Mouse (Mus musculus) kidney, embryonic 16.5 days (tissue): ENCODE results near the gene Arhgap22. TPM values are rescaled to one million over a fixed set of nuclear protein-coding genes. Genes with fewer than 3 reads are reported as not detected.

ENCODE experiments used
- ATAC-seq: fragments of 200-750 bp; cut with Nextera tagmentation; 2 replicates; pipeline ENCODE4 v1.8.0; 2017; ENCODE audit warnings: moderate TSS enrichment; ENCODE audit not compliant: low FRiP score, low TSS enrichment
- H3K27ac ChIP-seq: fragments of 300-500 bp; sonication (generic); 2 replicates; pipeline ENCODE4 v1.5.1; 2014; ENCODE audit warnings: low read length
- H3K27me3 ChIP-seq: fragments of 300-500 bp; sonication (generic); 2 replicates; pipeline ENCODE4 v1.6.1; 2014; ENCODE audit warnings: low read length, control low read depth, mixed read lengths; ENCODE audit not compliant: insufficient read depth
- H3K36me3 ChIP-seq: fragments of 300-500 bp; sonication (generic); 2 replicates; pipeline ENCODE4 v1.6.1; 2014; ENCODE audit warnings: low read length, control low read depth, mixed read lengths; ENCODE audit not compliant: insufficient read depth
- H3K4me1 ChIP-seq: fragments of 300-500 bp; sonication (generic); 2 replicates; pipeline ENCODE4 v1.6.1; 2014; ENCODE audit warnings: low read length, control low read depth, mixed read lengths; ENCODE audit not compliant: insufficient read depth
- H3K4me2 ChIP-seq: fragments of 300-500 bp; sonication (generic); replicated peaks from 2 replicates; pipeline ENCODE4 v1.6.1; 2014; ENCODE audit warnings: low read depth, low read length
- H3K4me3 ChIP-seq: fragments of 300-500 bp; sonication (generic); 2 replicates; pipeline ENCODE4 v1.5.1; 2014; ENCODE audit warnings: mild to moderate bottlenecking, low read length
- H3K9ac ChIP-seq: fragments of 300-500 bp; sonication (generic); replicated peaks from 2 replicates; pipeline ENCODE4 v1.6.1; 2014; ENCODE audit warnings: low read length
- H3K9me3 ChIP-seq: fragments of 300-500 bp; sonication (generic); 2 replicates; pipeline ENCODE4 v1.6.1; 2016; ENCODE audit warnings: low read length, control low read depth
- WGBS: fragments of 180-500 bp; shearing (Covaris S2); extraction: QIAGEN DNeasy Blood & Tissue Kit; methylation state at CpG from one replicate; pipeline ENCODE4 v1.1.7; 2014; 5-methylcytosine and 5-hydroxymethylcytosine counted together
- polyA plus RNA-seq: library from polyadenylated mRNA; unstranded; fragments of >200 nt; fragmentation: Nextera tagmentation; extraction: Ambion mirVana; gene quantifications from 2 replicates; pipeline ENCODE4 v1.2.1, GENCODE M21; 2015

Gene Arhgap22
- polyA plus RNA-seq, 1 experiment from 2014 or later = 3.7 TPM

DNA sequence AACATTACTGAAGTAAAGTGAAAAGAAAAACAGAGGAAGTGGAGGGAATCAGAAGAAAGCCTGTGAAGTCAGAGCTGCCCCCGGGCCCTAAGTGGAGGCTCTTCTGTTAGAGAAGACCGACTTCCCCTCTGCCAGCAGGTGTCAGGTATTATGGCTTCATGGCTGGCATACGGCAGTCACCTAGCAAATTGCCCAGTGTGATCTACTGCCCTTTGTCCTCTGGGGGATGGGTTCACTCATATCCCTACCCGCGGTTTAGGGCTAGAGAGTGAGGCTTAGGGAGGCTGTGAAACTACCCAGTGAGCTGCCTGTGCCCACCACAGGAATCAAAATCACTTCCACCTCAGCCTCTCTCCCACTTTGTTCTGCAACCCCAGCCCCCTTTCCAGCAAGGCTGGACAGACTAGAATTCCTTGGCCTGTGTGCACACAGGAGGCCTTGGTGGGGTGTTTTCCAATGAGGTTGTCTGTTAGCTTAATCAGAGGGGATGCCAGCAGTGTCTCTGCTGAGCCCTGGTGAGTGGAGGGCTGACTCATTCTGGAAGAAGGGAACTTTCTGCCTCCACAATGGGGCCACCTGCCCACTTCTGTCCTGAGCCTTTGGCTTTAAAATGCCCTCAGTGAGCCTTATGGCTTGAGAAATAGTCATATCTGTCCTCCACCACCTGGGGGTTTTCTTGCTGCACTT lies 1.4 kb upstream of the Arhgap22 start:
- H3K9me3 ChIP-seq = no peaks in the 10 kb centered on the region
- H3K4me1 ChIP-seq = 0 out of 2 replicates have a peak, but pooled peaks cover 4% of the 10 kb centered on the region
- H3K36me3 ChIP-seq = no peaks in the 10 kb centered on the region
- H3K9ac ChIP-seq = no peak overlapping the region
- H3K27ac ChIP-seq = no peak overlapping the region
- WGBS = 51% methylated on average over 5 of the region's 5 CpGs
- H3K4me3 ChIP-seq = no peak overlapping the region
- no peak for ATAC-seq
- H3K27me3 ChIP-seq = 0 out of 2 replicates have a peak, but pooled peaks cover 6% of the 10 kb centered on the region
- H3K4me2 ChIP-seq = no peak overlapping the region

DNA sequence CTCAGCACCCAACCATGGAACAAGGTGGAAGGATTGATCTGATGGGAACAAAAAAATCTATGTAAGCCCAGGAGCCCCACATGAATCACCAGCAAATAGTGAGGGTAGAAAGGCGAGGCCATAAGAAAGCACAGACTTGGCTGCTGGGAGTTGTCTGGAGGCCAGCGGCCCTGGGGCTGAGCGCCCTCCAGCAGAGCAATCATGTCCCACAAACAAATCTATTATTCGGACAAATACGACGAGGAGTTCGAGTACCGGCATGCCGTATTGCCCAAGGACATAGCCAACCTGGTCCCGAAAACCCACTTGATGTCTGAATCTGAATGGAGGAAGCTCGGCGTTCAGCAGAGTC lies 892 bp upstream of the Arhgap22 start:
- no peak for ATAC-seq
- Histone ChIP-seq H3K27me3 (0 out of 2 replicates have a peak, but pooled peaks cover 6% of the 10 kb centered on the region), H3K4me1 (0 out of 2 replicates have a peak, but pooled peaks cover 4% of the 10 kb centered on the region), H3K27ac (no peak overlapping the region), H3K4me3 (no peak overlapping the region), H3K4me2 (no peak overlapping the region), H3K9ac (no peak overlapping the region), H3K36me3 (no peaks in the 10 kb centered on the region), H3K9me3 (no peaks in the 10 kb centered on the region)
- WGBS = 88% methylated on average over 12 of the region's 12 CpGs

DNA sequence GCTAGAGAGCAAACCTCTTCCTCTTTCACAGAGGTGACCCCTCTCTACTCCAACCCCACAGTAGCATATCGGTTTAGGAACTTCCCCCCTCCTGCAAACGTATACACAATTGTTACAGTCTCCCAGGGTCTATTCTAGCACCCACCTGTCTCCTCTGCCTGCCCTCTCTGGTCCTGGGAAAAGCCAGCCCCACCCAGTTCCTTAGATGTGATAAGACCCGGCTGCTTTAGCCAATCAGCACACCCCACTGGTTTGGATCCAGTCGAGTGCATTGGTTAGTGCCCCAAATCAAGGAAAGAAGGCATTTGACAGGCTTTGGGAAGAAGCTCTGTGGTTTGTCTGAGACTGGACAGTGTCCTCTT lies 922 bp downstream of the Arhgap22 start:
- Histone ChIP-seq H3K4me2 (no peak overlapping the region), H3K36me3 (no peaks in the 10 kb centered on the region), H3K4me3 (no peak overlapping the region), H3K9ac (no peak overlapping the region), H3K4me1 (0 out of 2 replicates have a peak, but pooled peaks cover 4% of the 10 kb centered on the region), H3K27me3 (0 out of 2 replicates have a peak, but pooled peaks cover 6% of the 10 kb centered on the region), H3K9me3 (no peaks in the 10 kb centered on the region), H3K27ac (no peak overlapping the region)
- WGBS = 27% methylated on average over 4 of the region's 4 CpGs
- ATAC-seq = 0 out of 2 replicates have a peak, but pooled peaks have one; percentile 46

DNA sequence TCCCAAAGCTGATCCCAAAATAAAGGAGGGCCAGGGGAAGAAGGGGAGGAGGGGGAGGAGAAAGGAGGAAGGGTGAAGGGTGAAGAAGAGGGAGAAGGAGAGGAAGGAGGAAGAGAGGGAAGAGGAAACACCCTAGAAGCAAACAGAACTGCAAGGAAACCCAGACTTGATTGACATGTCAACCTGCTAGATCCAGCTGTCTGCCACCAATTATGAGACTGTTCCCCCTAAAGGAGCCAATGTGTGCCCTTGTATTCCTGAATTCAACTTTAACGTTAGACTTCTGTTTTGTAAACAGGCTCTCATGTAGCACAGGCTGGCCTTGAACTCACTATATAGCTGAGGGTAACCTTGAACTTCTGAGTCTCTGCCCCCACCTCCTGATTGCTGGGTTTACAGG lies 1.3 kb downstream of the Arhgap22 start:
- Histone ChIP-seq H3K9me3 (no peaks in the 10 kb centered on the region), H3K36me3 (no peaks in the 10 kb centered on the region), H3K4me1 (0 out of 2 replicates have a peak, but pooled peaks cover 4% of the 10 kb centered on the region), H3K27ac (no peak overlapping the region), H3K4me3 (no peak overlapping the region), H3K9ac (no peak overlapping the region), H3K4me2 (no peak overlapping the region), H3K27me3 (0 out of 2 replicates have a peak, but pooled peaks cover 6% of the 10 kb centered on the region)
- ATAC-seq = no peak
- 67% methylated on average over 1 of the region's 1 CpGs for WGBS

DNA sequence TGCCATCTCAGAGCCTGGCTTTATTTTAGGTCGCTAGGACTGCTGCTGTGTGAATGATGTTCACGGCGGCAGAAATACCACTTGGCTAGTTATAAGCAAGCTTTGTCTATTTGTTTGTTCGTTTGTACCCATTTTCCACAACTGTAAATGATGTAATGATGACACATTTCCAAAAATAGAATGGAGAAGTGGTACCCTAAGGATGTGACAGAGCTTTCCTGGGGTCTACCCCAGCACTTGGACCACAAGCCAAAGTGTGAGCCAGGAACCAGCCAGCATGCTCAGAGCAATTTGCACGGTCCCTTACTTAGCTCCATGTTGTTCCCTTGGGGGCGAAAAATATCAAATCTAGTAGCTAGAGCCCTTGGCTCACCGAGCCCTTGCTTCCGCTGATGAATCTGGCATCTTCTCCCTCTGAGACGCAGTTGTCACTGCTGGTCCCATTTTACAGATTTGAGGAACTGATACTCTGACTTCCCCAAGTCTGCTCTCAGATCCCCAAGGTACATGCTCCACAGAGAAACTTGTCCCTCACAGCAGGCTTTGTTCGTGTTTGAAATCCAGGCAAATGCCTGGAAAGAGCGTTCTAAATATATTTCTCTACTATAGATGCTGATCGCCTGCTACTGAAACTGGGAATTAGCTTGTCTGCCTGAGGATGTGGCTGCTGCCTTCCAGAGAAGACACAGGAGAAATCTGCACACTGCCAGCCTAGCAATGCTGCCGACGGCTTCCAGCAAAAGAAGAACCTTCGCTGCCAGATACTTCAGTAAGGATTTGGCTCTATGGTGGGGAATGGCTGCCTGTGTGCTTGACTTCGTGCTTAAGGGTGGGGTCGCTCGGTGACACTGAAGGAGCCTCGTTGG lies 2.8 kb downstream of the Arhgap22 start:
- Histone ChIP-seq H3K36me3 (no peaks in the 10 kb centered on the region), H3K27me3 (0 out of 2 replicates have a peak, but pooled peaks cover 6% of the 10 kb centered on the region), H3K4me3 (no peak overlapping the region), H3K9ac (no peak overlapping the region), H3K4me2 (no peak overlapping the region), H3K9me3 (no peaks in the 10 kb centered on the region), H3K4me1 (0 out of 2 replicates have a peak, but pooled peaks cover 4% of the 10 kb centered on the region), H3K27ac (no peak overlapping the region)
- ATAC-seq = no peak
- 84% methylated on average over 19 of the region's 19 CpGs for WGBS

DNA sequence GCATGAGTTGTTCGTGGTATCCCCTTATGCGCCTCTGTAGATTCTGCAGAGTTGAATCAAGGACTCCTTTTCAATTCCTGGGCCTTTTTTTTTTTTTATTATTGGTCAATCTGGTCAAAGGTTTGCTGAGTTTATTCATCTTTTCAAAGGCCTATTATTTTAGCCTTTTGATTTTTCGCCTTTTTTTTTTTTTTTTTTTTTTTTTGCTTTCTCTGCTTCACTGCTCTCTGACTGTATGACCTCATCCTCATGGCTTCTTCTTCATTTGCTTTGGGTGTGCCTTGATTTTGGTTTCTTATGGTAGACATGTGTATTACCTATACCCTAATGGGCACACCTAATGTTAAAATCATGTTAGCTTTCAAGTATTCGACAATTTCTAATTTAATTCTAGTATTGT lies 11.4 kb downstream of the Arhgap22 start:
- Histone ChIP-seq H3K9me3 (no peaks in the 10 kb centered on the region), H3K27ac (no peak overlapping the region), H3K4me1 (no peaks in the 10 kb centered on the region), H3K27me3 (no peaks in the 10 kb centered on the region), H3K9ac (no peak overlapping the region), H3K4me2 (no peak overlapping the region), H3K36me3 (no peaks in the 10 kb centered on the region), H3K4me3 (no peak overlapping the region)
- no peak for ATAC-seq
- WGBS = 93% methylated on average over 4 of the region's 4 CpGs

DNA sequence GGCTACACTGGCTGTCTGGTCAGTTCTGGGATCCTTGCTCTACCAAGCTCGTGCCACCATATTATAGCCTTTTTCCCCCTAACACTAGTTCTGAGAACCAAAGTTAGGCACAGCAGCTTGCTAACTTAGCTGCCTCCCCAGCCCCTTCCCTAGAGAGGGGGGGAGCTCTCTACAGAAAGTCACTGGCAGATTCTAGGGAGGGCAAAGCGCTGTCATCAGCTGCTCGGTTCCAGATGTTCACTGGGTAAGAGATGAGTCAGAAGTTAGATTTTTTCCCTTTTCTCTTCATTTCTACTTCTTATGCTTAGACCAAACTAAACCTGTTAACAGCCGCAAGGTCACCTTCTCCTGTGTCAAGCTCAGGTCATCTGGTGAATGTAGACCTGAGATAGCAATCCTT lies 16.8 kb downstream of the Arhgap22 start:
- WGBS = 86% methylated on average over 4 of the region's 4 CpGs
- no peak overlapping the region for H3K4me3 ChIP-seq
- no peak overlapping the region for H3K9ac ChIP-seq
- no peaks in the 10 kb centered on the region for H3K4me1 ChIP-seq
- H3K36me3 ChIP-seq = no peaks in the 10 kb centered on the region
- no peaks in the 10 kb centered on the region for H3K9me3 ChIP-seq
- H3K4me2 ChIP-seq = no peak overlapping the region
- H3K27me3 ChIP-seq = no peaks in the 10 kb centered on the region
- H3K27ac ChIP-seq = no peak overlapping the region
- ATAC-seq = no peak

DNA sequence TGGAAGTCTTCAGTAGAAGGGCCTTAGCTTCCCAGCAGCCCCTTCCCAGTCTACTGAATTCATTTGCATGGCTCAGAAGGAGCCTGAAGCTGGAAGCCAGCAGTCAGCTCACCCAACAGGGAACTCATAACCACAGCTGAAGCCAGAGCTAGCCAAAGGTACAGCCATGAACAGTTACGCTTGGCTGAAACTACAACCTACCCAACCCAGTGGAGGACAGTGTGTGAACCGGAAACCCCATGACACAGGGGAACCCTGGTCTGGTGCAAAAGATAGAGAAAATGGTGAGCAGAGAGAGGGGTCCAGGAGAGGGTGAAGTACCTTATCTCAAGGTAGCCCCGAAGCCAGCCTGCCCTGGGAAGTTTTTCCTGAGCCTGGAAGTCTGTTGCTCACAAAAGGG lies 17.5 kb downstream of the Arhgap22 start:
- H3K4me2 ChIP-seq = no peak overlapping the region
- WGBS = 81% methylated on average over 3 of the region's 3 CpGs

DNA sequence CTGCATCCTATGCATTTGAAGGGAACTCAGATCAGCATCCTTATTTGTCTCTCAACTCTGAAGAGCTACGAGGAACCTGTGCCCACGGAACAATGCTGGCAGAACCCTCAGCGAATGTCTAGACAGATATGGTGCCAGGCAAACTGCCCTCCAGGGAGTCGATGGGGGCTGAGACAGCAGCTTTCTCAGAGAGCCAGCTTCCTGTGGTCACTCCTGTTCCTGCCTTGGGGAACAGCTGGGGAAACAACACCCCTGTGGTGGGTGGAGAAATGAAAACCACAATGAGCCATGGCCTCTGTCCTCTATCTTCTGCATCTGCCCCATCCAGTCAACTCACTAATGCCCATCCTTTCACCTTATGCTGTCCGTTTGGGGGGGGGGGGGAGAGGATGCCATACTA lies 18.2 kb downstream of the Arhgap22 start:
- 77% methylated on average over 5 of the region's 5 CpGs for WGBS
- ATAC-seq = no peak

More for the DNA sequence above, 17.5 kb downstream of the Arhgap22 start:
- no peaks in the 10 kb centered on the region for H3K36me3 ChIP-seq
- H3K27ac ChIP-seq = no peak overlapping the region
- H3K27me3 ChIP-seq = no peaks in the 10 kb centered on the region
- no peaks in the 10 kb centered on the region for H3K4me1 ChIP-seq
- H3K9me3 ChIP-seq = no peaks in the 10 kb centered on the region
- ATAC-seq = no peak
- no peak overlapping the region for H3K4me3 ChIP-seq
- H3K9ac ChIP-seq = no peak overlapping the region

DNA sequence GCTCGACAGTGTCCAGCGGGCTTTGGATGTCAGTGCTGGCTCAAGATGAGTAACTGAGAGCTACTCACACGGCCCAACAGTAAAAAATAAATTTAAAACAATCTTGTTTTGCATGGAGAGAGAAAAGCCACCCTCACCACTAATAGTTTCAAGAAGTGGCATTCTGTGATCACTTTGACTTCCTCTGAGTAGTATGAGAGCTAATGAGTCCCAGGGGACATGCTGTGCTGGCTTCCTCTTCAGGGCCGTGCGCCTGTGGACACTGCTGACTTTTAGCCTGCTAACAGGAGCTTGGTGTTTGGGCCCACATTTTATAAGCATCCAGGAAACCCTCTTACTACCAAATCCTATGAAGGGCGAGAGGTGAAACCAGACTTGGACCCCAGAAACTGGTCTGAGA lies 21.8 kb downstream of the Arhgap22 start:
- no peak overlapping the region for H3K4me3 ChIP-seq
- H3K4me1 ChIP-seq = no peaks in the 10 kb centered on the region
- H3K9me3 ChIP-seq = no peaks in the 10 kb centered on the region
- H3K9ac ChIP-seq = no peak overlapping the region
- no peak overlapping the region for H3K27ac ChIP-seq
- H3K27me3 ChIP-seq = no peaks in the 10 kb centered on the region
- no peak overlapping the region for H3K4me2 ChIP-seq
- ATAC-seq = no peak
- WGBS = 73% methylated on average over 6 of the region's 6 CpGs
- H3K36me3 ChIP-seq = no peaks in the 10 kb centered on the region

More for the DNA sequence above, 18.2 kb downstream of the Arhgap22 start:
- Histone ChIP-seq H3K9me3 (no peaks in the 10 kb centered on the region), H3K4me2 (no peak overlapping the region), H3K4me3 (no peak overlapping the region), H3K9ac (no peak overlapping the region), H3K4me1 (no peaks in the 10 kb centered on the region), H3K27ac (no peak overlapping the region), H3K36me3 (no peaks in the 10 kb centered on the region), H3K27me3 (no peaks in the 10 kb centered on the region)
